Mouse (Mus musculus) adrenal gland, adult 2 months (tissue): ENCODE results near the gene Uap1l1. TPM values are rescaled to one million over a fixed set of nuclear protein-coding genes. Genes with fewer than 3 reads are reported as not detected.

Experiments
- DNase-seq: peaks from one replicate; pipeline ENCODE4 v3.0.0; 2021
- polyA plus RNA-seq: library from polyadenylated mRNA; depleted of rRNA; stranded (reverse); fragments of >200 nt; gene quantifications from 2 replicates; pipeline ENCODE4 v1.2.3, GENCODE M21; 2012
- total RNA-seq, 2 experiments: library from RNA; stranded (reverse); gene quantifications; 2 replicates each; pipeline ENCODE4 v1.2.3; 2021

The Uap1l1 gene
- total and polyA plus RNA-seq, 3 experiments: 15.0 to 28.4 (median 22.7) TPM

DNA sequence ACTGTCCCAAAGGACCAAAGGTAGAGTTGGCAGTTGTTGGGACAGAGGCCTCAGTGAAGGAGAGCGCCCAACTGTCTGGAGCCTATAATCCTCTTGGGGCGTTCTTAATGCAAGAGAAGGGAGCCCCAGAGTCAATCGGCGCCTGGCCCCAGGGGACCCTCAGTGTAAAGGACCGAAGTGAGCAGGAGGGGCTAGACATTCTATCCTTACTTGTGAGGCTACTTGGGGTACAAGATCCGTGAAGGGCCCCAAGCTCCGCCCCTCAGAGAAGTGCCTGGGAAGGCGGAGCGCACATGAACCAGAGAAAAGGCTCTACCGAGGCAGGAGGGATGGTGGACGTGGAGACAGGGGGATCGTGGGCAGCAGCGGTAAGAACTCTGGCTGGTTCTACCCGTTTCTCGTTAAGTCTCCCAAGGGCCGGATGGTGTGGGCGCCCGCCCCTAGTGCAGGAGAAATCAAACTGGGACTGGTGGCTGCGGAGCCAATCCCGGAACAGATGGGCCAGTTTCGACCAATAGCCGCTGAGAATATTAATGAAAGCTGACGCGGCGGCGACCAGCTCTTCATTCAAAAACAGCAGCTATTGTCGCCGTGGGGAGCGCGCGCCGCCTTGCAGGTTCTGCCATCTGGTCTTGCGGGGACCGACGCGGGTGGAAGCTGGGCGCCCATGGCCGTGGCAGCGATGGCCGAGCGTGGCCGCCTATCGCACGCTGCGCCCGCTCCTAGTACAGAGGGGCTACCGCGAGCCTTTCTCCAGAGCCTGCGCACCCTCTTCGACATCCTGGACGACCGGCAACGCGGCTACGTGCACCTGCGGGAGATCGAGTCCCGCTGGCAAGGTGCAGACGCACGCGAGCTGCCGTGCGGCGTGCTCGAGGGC is 6.5 kb upstream of the Uap1l1 start, which contains the start of gene Sapcd2:
Gene Sapcd2 (plus strand): TSS at position 558 of the 880 bp plus-strand sequence.
- DNase-seq: peak; percentile 91

DNA sequence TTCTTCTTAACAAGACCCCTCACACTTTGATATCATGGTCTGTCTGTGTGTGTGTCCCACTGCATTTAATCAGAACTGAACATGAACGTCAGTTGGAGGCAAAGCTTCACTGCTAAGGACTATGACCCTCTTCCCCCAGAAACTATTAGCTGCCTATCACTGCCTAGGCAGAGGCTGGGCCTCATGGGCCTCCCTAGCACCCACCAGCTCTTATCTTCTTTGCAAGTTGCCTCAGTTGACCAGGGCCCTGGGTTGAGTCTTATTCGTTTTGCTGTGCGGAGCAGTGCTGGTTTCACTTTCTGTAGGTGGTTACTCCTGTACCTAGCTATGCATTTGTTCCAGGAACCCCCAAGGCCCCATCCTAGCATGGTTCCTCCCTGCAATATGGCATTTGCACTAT is 4.5 kb upstream of the Uap1l1 start:
- DNase-seq: no peak

DNA sequence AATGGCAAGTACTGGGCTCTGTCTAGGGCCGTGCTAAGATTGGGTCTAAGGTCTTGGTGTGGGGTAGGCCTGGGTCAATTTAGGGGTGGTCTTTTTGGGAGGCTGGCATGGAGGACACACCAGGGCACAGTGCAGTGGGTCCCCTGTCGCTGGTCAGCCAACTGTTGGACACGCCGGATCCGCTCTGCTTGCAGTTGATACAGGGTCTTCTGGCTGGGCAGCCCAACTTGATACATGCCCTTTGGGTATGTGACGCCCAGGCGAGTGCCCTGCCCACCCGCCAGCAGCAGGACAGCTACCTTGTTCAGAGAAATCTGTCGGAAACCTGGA is 756 bp downstream of the Uap1l1 start:
- DNase-seq: no peak

DNA sequence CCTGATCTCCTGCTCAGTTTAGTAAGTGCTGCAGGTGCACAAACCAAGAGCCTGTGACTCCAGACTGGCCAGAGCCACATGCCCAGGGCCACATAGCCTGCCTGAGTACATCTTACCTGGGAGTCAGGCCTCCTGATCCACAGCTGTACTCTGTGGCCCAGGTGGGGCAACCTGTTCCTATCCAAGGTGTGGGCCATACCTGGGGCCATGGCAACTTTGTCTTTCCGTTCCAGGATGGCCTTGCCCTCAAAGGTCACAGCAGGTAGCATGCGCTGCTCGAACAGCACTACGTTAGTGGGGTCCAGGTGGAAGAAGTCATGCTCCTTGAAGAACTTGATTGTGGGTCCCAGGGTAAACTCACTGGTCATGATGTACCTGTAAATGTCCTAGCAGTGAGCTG is 1.2 kb downstream of the Uap1l1 start:
- no peak for DNase-seq

DNA sequence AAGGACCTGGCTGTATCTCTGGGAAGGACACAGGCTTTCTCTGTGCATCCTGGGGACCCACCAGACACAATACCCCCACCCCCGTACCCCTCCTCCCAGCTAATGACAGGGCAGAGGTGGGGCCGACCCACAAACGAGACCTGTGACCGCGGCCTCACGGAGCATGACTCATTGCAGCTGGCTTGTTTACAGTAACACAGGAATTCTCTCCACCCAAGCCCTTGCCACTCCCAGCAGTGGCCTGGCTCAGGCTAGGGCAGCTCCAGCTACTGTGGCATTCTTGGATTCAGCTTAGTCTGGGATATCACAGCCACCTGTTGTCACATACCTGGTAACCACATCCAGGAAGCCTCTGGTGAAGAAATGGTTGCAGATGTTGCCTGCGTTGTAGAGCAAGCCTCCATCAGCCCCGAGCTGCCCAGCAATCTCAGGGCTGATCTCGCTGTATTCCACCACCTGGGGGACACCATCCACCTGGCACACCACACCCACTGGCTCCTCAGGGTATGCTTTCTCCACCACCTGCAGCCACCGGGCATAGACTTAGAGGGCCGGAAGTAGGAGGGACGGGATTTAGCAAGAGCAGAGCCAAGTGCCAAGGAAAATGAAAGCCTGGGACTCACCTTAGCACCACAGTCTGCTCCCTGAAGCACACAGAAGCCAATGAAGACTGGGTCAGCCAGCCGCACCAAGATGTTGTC is 1.9 kb downstream of the Uap1l1 start:
- DNase-seq: peak; percentile 56

DNA sequence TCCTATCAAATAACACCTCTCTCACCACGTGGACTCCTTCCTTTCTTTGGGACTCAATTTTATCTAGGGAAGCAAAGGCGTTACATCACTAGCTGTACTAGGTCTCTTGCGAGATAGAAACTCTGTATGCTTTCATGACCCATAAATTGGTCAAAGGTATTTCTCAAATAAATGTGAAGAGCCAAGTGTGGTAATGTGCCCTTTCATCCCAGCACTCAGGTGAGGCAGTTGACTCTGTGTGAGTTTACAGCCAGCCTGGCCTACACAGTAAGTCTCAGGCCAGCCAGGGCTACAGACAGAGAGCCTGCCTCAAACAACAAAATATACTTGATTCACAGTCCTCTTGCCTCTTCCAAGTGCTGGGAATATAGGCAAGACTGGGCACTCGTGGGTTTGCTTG is 5.6 kb downstream of the Uap1l1 start:
- no peak for DNase-seq

DNA sequence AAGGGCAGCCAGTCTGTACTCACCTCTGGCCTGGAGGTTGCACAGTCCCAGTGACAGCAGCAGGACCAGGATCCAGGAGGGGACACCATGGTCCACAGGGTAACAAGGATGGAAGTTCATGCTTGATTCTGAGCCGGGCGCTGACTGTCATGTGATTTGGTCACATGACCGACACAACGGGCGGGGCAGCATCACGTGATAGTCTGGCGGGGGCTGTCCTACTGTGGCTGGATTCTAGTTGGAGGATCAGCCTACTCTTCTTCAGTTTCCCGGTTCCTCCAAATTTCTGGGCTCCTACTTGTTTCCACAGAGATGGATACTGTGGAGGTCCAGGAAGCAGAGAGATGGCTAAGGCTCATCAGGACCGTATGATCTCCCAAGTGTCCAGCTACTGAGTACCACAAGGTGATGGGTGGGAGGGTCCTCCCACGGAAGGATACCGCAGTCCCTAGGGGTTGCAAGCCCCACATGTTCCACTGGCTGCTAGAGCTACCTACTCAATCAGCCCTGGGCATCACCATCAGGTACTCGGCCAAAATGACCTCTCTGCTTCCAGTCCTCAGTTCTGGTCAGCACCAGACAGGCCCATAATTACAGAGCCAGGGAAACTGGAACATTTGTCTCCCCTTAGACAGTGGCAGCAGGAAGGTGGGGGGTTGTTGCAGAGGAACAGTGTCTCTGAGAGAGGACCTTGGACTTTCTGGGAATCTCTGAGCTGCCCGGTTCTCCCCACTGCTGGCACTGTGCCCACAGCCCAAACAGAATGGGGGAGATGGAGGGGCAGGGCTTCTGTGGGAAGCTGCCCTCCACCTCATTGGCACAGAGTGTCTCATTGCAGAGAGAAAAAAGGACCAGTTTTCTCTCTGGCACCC is 9.0 kb downstream of the Uap1l1 start, which contains the start of gene Dpp7:
Gene Dpp7 (minus strand): TSS at position 152 of the 872 bp plus-strand sequence.
- DNase-seq: peak; percentile 80

DNA sequence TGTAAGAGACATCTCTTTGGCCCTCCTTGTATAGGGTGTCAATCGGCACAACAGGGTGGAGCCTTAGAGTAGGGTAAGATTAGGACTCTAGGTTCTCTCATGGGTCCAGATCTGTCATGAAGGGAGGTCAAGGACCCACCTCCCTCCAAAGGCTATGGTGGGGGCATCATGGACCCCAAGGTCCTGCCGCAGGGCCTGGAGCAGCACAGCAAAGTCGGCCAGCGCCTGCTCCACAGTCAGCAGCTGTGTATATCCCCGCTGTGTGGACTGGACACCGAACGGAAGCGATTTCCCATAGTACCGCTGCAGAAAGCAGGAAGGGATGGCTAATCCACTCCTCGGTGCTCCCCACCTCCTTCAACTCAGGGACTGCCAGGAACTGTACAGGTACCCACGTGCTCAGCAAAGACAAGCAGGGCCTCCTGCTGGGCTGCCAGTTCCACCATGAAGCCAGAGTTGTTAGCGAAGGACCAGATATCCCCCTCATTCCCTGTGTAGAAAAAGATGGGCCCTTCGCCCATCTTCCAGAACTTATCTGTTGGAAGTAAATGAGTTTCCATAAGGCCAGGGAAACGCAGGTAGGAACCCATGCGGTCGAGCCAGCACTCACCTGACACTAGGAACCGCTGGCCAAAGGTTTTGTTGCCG is 9.9 kb downstream of the Uap1l1 start:
- no peak for DNase-seq

DNA sequence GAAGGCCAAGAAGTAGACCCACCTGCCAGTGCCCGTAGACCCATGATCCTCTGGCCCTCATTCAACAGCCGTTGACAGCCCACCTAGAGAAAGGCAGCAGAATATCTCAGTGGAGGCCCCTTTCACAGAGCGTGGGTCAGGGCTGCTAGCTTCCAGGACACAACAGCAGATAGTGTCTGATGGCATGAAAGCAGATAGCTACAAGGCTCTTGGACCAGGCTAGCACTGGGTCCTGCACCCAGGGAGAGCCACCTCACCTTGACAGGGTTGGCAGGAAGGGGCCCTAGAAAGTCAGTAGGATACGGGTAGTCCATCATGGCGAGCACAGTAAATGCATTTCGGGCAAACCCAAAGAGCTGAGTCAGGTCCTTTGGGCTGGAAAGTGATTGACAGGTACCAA is 11.3 kb downstream of the Uap1l1 start:
- DNase-seq: no peak

DNA sequence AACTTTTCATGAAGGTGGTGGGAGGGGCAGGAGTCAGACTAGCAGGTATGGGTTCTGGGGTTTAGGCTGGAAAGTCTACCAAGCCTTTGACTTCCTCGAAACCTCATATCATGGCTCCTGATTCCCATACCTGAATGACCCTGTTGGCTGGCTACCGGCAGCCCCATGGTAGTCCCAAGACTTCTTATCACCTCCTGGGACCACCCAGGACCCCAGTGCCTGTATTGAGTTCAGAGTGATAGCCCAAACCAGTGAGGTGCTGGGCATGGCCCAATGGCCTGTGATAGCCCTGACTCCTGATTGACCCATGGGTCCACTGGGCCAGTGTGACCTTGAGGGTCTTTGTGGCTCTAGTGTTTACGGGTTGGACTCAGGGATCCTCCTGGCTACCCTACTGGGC is 14.8 kb downstream of the Uap1l1 start:
- DNase-seq: no peak

DNA sequence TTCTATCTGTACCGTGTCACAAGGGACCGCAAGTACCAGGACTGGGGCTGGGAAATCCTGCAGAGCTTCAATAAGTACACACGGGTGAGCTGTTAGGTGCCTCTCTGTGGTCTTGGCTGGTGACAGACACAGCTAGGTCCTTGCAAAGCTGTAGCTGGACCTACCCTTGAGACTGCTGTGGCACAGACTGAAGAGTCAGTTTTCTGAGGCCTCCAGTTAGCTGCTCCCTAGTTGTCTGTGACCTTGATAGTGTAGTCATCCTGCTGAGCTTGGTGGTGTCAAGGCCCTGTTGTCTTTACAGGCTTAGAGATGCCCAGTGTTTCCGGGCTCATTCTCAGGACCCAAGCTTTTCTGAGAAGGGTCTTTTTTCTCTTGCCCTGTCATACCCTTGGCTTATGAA is 16.0 kb downstream of the Uap1l1 start:
- DNase-seq: peak; percentile 75

DNA sequence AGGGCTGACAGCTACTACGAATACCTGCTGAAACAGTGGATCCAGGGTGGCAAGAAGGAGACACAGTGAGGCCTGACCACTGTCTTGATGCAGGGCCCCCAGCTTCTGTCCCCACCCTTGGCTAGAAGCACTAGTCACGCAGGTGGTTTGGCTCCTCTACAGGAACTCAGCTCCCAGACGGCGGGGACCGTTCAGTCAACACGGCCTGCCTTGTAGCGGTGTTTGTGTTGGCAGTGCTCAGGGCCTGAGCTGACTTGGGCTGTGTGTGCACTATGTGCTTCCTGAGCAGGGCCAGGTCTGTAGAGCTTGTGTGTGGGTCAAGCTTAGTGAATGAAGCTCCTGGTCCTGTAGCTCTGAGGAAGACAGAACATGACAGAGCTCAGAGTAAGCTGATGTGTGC is 17.3 kb downstream of the Uap1l1 start:
- no peak for DNase-seq

DNA sequence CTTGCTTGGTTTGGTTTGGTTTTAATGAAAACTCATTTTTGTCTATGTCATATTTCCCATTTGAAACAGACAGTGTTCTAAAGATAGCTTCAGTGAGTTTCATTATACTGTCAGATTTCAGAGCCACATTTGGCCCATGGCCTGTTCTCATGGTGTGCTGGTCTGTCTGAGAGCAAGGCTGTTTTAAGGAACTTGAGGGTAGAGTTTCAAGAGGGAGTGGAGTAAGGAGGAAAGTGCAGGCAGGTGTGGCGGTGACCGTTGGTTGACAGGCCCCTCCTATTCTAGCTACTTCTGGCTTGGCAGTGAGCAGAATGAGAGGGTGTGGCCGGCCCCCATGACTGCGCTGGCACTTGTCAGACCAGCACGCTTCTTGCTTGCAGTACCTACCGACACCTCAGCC is 27.2 kb downstream of the Uap1l1 start:
- DNase-seq: no peak

DNA sequence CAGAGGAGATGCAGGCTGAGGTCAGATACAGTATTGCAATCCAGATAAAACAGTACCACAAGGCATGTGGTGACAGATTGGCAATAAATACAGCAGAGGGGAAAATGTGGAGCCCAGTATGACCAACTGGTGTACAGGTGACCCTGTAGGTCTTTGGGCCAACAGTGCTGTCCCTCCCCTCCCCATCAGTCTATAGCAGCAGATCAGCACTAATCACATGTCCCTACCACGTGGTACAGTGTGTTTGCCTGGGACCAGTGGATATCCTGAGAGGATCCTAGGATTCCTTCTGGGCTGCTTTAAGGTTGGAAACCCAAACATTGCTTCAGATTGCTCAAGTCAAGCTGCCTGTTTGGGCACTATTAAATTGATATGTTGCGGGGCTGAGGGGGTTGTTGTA is 31.9 kb downstream of the Uap1l1 start:
- no peak for DNase-seq

DNA sequence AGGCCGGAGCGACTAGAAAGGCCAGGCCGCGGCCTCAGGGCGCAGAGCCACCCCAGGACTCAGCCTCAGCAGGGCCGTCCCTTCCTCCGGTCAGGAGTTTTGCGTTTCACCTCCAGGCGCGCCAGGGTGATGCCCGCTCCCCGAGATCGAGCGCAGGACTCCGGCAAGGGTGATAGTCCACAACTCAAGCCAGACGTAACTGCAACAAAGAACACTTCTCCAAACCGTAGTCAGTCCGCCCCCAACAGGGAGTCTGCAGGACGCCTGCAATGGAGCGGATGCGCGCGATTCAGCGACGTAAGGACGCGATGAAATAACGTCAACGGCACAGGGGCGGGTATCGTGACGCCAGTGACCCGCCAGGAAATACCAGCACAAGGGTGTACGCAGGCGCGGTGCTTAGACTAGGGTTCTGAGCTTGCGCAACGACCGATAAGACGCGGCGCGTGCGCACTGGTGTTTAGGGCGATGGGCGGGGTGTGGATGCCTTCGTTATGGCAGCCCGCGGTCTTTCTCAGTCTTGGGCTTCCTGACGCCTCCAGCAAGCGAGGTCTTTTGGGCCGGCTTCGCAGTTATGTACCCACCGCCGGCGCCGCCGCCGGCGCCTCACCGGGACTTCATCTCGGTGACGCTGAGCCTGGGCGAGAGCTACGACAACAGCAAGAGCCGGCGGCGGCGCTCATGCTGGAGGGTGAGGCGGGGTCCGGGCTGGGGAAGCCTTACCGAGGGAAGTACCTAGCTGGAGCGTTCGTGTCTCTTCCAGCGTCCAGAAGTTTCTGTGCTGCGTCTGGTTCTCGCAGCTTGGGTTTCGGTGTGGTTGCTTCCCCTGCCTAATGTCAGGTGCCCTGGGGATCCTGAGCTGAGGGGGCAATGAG is 33.0 kb downstream of the Uap1l1 start, which contains the start of gene Man1b1:
Gene Man1b1 (plus strand): TSS at position 53 of the 875 bp plus-strand sequence.
- peak; percentile 99 for DNase-seq

DNA sequence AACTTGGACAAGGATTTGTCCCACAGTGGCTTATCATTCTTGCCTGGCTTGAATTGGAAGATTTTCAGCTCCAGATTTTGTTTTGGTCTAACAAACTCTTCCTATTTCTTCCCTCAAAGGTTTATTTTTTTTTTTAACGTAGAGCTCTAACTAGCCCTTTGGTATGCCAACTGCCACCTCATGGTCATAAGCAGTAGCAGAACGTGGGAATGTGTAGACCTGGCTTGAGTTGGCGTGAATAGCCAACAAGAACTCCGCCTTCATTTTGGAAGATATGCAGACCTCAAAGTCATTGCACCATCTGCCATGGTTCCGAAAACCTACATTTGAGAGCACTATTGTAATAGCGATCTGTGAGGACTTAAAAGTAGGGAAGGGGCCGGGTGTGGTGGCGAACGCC is 34.0 kb downstream of the Uap1l1 start:
- DNase-seq: no peak

DNA sequence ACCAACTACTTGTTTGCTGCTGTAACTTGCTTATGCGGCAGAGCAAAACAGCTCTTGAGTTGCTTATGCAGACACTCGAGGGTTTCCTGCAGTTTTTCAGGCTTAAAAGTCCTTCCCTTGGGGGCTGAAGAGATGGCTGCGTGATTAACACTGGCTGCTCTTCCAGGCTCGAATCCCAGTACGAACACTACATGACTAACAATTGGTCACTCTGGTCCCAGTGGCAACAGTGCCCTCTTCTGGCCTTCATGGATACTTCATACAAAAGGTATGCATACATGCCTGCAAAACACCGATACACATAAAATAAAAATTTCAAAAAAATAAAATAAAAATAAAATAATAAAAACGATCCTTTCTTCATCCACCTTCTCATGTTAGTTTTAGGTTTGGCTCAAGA is 37.0 kb downstream of the Uap1l1 start:
- DNase-seq: no peak

DNA sequence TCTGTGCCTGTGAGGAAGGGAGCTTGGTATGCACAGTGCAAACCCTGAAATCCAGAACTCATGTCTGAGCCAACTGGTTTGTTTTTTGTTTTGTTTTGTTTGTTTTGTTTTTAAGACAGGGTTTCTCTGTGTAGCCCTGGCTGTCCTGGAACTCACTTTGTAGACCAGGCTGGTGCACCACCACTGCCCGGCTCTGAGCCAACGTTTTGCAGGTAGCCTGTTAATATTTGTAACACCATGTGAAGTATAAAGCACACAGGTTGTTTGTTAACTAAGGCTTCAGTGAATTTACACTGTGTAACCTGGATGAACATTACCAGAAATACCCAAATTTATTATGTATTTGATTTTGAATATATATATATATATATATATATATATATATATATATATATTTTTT is 39.4 kb downstream of the Uap1l1 start:
- no peak for DNase-seq

DNA sequence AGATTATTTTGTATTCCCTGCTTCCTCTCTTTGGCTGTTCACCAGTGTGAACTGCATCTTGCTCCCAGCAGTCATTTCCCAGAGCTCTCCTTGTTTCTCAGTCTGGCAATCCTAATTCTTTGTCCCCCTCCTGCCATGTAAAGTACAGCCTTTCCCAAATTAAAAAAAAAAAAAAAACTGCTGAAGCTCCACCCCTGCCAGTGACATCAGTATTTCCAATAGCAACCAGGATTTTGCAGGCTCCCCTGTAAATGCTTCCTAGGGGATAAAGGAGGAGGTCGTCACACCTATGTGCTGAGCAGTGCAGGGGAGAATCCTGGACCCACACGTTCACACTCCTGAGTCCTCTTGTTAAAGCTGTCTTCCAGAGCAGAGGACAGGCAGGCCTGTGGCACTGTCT is 45.4 kb downstream of the Uap1l1 start:
- DNase-seq: no peak

DNA sequence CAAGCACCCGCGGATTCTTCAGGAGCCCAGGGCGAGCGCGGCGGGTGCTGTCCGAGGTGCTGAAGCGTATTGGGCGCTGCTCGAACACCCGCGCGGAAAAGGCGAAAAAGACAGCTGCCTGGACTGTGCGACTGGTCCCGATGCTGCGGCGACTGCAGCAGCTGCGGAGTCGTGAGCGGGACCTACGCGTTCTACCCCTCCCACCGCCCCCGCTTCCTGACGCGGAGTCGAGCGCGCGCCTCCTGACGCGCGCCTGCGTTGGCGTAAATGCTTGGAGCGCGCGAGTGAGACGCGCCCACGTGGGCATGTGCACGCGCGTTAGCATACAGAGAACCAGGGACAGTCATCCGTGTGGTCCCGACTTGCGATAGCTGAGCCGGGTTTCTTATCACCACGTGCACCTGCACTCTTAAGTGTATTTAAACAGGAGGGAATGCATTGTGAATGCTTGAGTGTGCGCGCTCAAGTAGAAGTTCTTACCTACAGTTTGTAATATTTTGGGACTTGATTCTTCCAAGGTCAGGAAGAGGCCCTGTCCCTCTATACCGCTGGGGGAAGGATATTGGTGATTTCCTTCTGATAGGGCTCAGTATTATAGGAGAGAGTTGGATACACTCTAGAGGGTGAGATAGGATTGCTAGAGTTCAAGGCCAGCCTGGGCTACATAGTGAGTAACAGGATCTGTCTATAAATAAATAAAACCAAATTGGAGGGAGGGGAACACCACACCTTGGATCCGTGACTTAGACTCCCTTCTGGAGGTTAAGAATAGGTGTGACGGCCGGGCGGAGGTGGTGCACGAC is 46.3 kb downstream of the Uap1l1 start, which contains the start of gene Grin1:
Gene Grin1 (minus strand): TSS at position 217 of the 803 bp plus-strand sequence.
- DNase-seq: peak; percentile 65
